Mouse (Mus musculus): ENCODE results near the gene Olfr155.

Olfr155 gene

DNA sequence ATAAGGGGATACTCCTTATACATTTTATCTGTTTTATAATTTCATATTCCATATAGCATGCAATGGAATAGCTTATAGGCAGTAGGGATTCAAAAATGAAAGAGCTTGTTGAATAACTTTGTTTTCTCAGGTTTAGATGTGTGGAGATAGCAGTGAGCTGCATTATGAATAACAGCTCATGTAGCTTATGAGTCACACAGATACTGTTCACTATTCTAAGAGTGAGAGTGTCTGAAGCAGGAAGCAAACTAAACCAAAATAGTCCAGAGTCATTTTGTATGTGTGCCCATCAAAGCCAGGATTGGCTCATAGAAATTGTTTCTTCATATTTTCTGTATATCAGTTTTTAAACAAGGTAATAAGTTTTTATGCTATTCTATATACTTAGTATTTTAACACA, 45.8 kb downstream of the Olfr155 start:
- DNase-seq (ENCODE audit: low spot score), result no peak

DNA sequence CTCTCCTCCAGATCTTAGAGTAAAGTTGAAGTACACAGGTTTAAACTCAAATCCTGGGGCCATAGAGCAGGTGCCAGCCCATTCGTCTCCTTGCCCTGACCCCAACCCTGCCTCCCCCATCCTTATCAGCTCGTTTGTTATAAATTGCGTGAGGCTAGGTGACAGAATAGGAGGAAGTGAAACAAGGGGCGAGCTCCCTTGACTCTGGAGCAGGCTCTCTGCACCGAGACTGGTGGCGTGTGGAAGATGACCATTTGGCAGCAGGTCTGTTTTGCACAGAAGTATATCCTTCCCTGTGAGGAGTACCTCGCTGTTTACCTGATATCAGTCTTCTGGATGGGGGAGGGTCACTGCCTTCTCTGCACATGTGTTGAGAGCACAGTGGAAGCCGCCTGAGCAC, 47.8 kb downstream of the Olfr155 start:
- no peak for DNase-seq (ENCODE audit: low spot score)

DNA sequence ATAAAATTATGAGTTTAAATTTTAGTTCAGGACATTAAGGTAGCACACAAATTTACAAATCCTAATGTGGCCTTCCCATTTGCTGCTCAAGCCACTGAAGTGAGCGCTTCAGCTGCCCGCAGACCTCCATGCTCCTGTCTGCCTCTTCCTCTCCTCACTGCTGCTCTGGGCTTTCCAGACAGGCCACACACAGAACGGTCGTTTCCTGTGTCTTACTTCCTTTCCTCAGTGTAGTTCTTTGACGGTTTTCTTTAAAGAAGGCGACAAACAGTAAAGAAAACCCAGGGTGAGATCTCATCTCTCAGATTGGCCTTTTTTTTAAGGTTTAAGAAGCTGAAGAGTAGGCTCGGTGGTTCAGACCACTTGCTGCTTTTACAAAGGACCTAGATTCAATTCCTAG, 52.3 kb downstream of the Olfr155 start:
- DNase-seq (ENCODE audit: low spot score), result no peak

DNA sequence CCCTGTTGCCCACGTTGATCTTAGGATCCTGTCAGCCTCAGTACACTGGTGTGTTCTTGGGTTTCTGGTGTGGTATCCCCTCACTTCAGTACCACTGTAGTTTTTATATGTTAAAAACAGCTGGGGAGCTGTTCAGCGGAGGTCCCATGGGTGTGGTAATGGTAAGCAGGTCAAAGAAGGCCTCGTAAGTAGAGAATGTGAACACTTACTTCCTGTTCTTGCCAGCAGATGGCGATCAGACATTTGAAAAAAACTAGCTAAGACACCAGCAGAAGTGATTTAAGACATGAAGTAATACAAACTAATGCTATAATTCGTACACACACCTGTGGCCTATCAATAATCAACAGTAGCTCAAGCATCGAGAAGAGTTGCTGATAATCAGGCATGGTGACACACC, 55.1 kb downstream of the Olfr155 start:
- peak; percentile 73 for DNase-seq (ENCODE audit: low spot score)
